Mouse (Mus musculus) heart, embryonic 10.5 days (tissue): ENCODE measurements at regions not wholly inside any gene's neighbourhood (a gene's known extent, or its start where the extent isn't known, plus 50 kb on each side); places are given as distances from the start of the nearest gene placed in this dataset.
"Not testable (repeated sequence)": the region's sequence is repeated elsewhere in the genome, so short reads cannot be mapped to it uniquely, and the experiment has no call there.

Source experiments
- DNase-seq: peaks from one replicate; pipeline ENCODE4 v3.0.0-alpha.2; 2017; ENCODE audit warnings: low spot score
- H3K27ac ChIP-seq: fragments of 300-500 bp; sonication (generic); 2 replicates; pipeline ENCODE4 v1.5.1; 2016; ENCODE audit warnings: mild to moderate bottlenecking
- H3K27me3 ChIP-seq: fragments of 300-500 bp; sonication (generic); 2 replicates; pipeline ENCODE4 v1.6.1; 2016; ENCODE audit warnings: mild to moderate bottlenecking; ENCODE audit not compliant: poor library complexity, insufficient read depth, severe bottlenecking
- H3K36me3 ChIP-seq: fragments of 300-500 bp; sonication (generic); 2 replicates; pipeline ENCODE4 v1.6.1; 2016; ENCODE audit warnings: mild to moderate bottlenecking, moderate library complexity
- H3K4me1 ChIP-seq: fragments of 300-500 bp; sonication (generic); 2 replicates; pipeline ENCODE4 v1.6.1; 2016; ENCODE audit warnings: mild to moderate bottlenecking
- H3K4me3 ChIP-seq: fragments of 300-500 bp; sonication (generic); 2 replicates; pipeline ENCODE4 v1.5.1; 2016; ENCODE audit warnings: mild to moderate bottlenecking, moderate library complexity
- H3K9me3 ChIP-seq: fragments of 300-500 bp; sonication (generic); 2 replicates; pipeline ENCODE4 v1.6.1; 2016; ENCODE audit warnings: mild to moderate bottlenecking, moderate library complexity
- WGBS: fragments of 180-500 bp; shearing (Covaris S2); methylation state at CpG from one replicate; pipeline ENCODE4 v1.1.7; 2016; 5-methylcytosine and 5-hydroxymethylcytosine counted together

GRCm38 (mm10) chr16:29754579-29755199 lies 175.6 kb downstream of the Opa1 start:
- Histone ChIP-seq H3K9me3 (peaks cover 2% of the 10 kb centered on the region; the same call in 1 of the 2 replicates), H3K4me1 (peaks cover 32% of the 10 kb centered on the region), H3K27me3 (peaks cover 71% of the 10 kb centered on the region), H3K4me3 (no peak overlapping the region), H3K36me3 (no peaks in the 10 kb centered on the region), H3K27ac (0 out of 2 replicates have a peak overlapping the region, but pooled peaks have one; percentile 8)
- no peak for DNase-seq
- 43% methylated on average over 8 of the region's 8 CpGs for WGBS

- Histone ChIP-seq H3K4me1 (peaks cover 66% of the 10 kb centered on the region), H3K4me3 (no peak overlapping the region), H3K27me3 (peaks cover 80% of the 10 kb centered on the region), H3K27ac (no peak overlapping the region), H3K9me3 (peaks cover 2% of the 10 kb centered on the region; the same call in 1 of the 2 replicates), H3K36me3 (no peaks in the 10 kb centered on the region)
- DNase-seq: no peak
- 60% methylated on average over 3 of the region's 3 CpGs for WGBS
Observed at GRCm38 (mm10) chr16:29758246-29758645, 179.1 kb downstream of the Opa1 start.

GRCm38 (mm10) chr16:29759416-29759815 lies 180.3 kb downstream of the Opa1 start:
- DNase-seq: peak; percentile 82
- H3K9me3 ChIP-seq: peaks cover 2% of the 10 kb centered on the region; the same call in 1 of the 2 replicates
- WGBS: 35% methylated on average over 3 of the region's 3 CpGs
- no peak overlapping the region for H3K27ac ChIP-seq
- no peaks in the 10 kb centered on the region for H3K36me3 ChIP-seq
- no peak overlapping the region for H3K4me3 ChIP-seq
- H3K27me3 ChIP-seq: peaks cover 78% of the 10 kb centered on the region
- peaks cover 66% of the 10 kb centered on the region for H3K4me1 ChIP-seq

GRCm38 (mm10) chr16:29760627-29761026 lies 181.5 kb downstream of the Opa1 start:
- peaks cover 67% of the 10 kb centered on the region for H3K27me3 ChIP-seq

GRCm38 (mm10) chr16:29761779-29762277 lies 182.7 kb downstream of the Opa1 start:
- peak; percentile 84 for DNase-seq
- WGBS: 8% methylated on average over 6 of the region's 6 CpGs
- H3K27me3 ChIP-seq: peaks cover 57% of the 10 kb centered on the region

More at GRCm38 (mm10) chr16:29760627-29761026, 181.5 kb downstream of the Opa1 start:
- peaks cover 56% of the 10 kb centered on the region for H3K4me1 ChIP-seq
- no peak for DNase-seq
- H3K27ac ChIP-seq: no peak overlapping the region
- no peaks in the 10 kb centered on the region for H3K36me3 ChIP-seq
- 86% methylated on average over 4 of the region's 4 CpGs for WGBS
- peaks cover 2% of the 10 kb centered on the region; the same call in 1 of the 2 replicates for H3K9me3 ChIP-seq
- H3K4me3 ChIP-seq: no peak overlapping the region

GRCm38 (mm10) chr16:29764376-29764775 lies 185.2 kb downstream of the Opa1 start:
- Histone ChIP-seq H3K27me3 (peaks cover 40% of the 10 kb centered on the region), H3K4me3 (no peak overlapping the region), H3K36me3 (no peaks in the 10 kb centered on the region), H3K9me3 (no peaks in the 10 kb centered on the region), H3K4me1 (peaks cover 37% of the 10 kb centered on the region), H3K27ac (no peak overlapping the region)
- no peak for DNase-seq
- WGBS: 97% methylated on average over 1 of the region's 1 CpGs

More at GRCm38 (mm10) chr16:29761779-29762277, 182.7 kb downstream of the Opa1 start:
- peaks cover 56% of the 10 kb centered on the region for H3K4me1 ChIP-seq
- H3K4me3 ChIP-seq: 0 out of 2 replicates have a peak overlapping the region, but pooled peaks have one; percentile 9
- no peaks in the 10 kb centered on the region for H3K36me3 ChIP-seq
- H3K27ac ChIP-seq: peak overlapping the region; percentile 49; the same call in 1 of the 2 replicates
- H3K9me3 ChIP-seq: no peaks in the 10 kb centered on the region

GRCm38 (mm10) chr16:29765801-29766200 lies 186.7 kb downstream of the Opa1 start:
- not testable (repeated sequence) for H3K36me3 ChIP-seq, H3K4me3 ChIP-seq, H3K27ac ChIP-seq, H3K9me3 ChIP-seq, DNase-seq
- peaks cover 24% of the 10 kb centered on the region for H3K4me1 ChIP-seq
- H3K27me3 ChIP-seq: peaks cover 43% of the 10 kb centered on the region
- 89% methylated on average over 3 of the region's 3 CpGs for WGBS

- WGBS: 24% methylated on average over 4 of the region's 4 CpGs
- no peak for DNase-seq
- peak overlapping the region; percentile 65 for H3K27ac ChIP-seq
- H3K36me3 ChIP-seq: no peaks in the 10 kb centered on the region
- peaks cover 23% of the 10 kb centered on the region; the same call in 1 of the 2 replicates for H3K27me3 ChIP-seq
- H3K4me3 ChIP-seq: no peak overlapping the region
- no peaks in the 10 kb centered on the region for H3K9me3 ChIP-seq
- H3K4me1 ChIP-seq: peaks cover 50% of the 10 kb centered on the region
Observed at GRCm38 (mm10) chr16:29771320-29771719, 192.2 kb downstream of the Opa1 start.

- peaks cover 54% of the 10 kb centered on the region for H3K4me1 ChIP-seq
- peak overlapping the region; percentile 65 for H3K27ac ChIP-seq
- WGBS: 34% methylated on average over 13 of the region's 13 CpGs
- H3K9me3 ChIP-seq: no peaks in the 10 kb centered on the region
- no peak for DNase-seq
- peaks cover 23% of the 10 kb centered on the region; the same call in 1 of the 2 replicates for H3K27me3 ChIP-seq
- H3K36me3 ChIP-seq: no peaks in the 10 kb centered on the region
- no peak overlapping the region for H3K4me3 ChIP-seq
Observed at GRCm38 (mm10) chr16:29771728-29772608, 192.8 kb downstream of the Opa1 start.

GRCm38 (mm10) chr16:29772609-29772988 lies 193.5 kb downstream of the Opa1 start:
- no peaks in the 10 kb centered on the region for H3K36me3 ChIP-seq
- H3K27me3 ChIP-seq: peaks cover 23% of the 10 kb centered on the region; the same call in 1 of the 2 replicates
- 49% methylated on average over 12 of the region's 12 CpGs for WGBS
- peak overlapping the region; percentile 62; the same call in 1 of the 2 replicates for H3K27ac ChIP-seq
- no peaks in the 10 kb centered on the region for H3K9me3 ChIP-seq
- no peak for DNase-seq
- H3K4me1 ChIP-seq: peaks cover 54% of the 10 kb centered on the region
- no peak overlapping the region for H3K4me3 ChIP-seq

- no peak for DNase-seq
- Histone ChIP-seq H3K4me3 (no peak overlapping the region), H3K36me3 (no peaks in the 10 kb centered on the region), H3K27ac (peak overlapping the region; percentile 56; the same call in 1 of the 2 replicates), H3K9me3 (no peaks in the 10 kb centered on the region), H3K27me3 (peaks cover 23% of the 10 kb centered on the region; the same call in 1 of the 2 replicates), H3K4me1 (peaks cover 54% of the 10 kb centered on the region)
- 78% methylated on average over 6 of the region's 6 CpGs for WGBS
Observed at GRCm38 (mm10) chr16:29773056-29773455, 193.9 kb downstream of the Opa1 start.

GRCm38 (mm10) chr16:29774949-29775348 lies 195.8 kb downstream of the Opa1 start:
- no peak for DNase-seq
- Histone ChIP-seq H3K9me3 (no peaks in the 10 kb centered on the region), H3K4me3 (no peak overlapping the region), H3K27me3 (peaks cover 24% of the 10 kb centered on the region), H3K4me1 (peaks cover 58% of the 10 kb centered on the region), H3K27ac (peak overlapping the region; percentile 52), H3K36me3 (no peaks in the 10 kb centered on the region)
- 19% methylated on average over 2 of the region's 2 CpGs for WGBS
